Mouse (Mus musculus) cerebral cortex, adult 2 months (tissue): ENCODE results near the gene Gcsh.

Experiments
- WGBS: fragments of 180-500 bp; shearing (Covaris S2); methylation state at CpG from one replicate; pipeline ENCODE4 v1.1.7; 2018; 5-methylcytosine and 5-hydroxymethylcytosine counted together

The Gcsh gene

GRCm38 (mm10) chr8:116978052-116978451, 15.3 kb downstream of the Gcsh start:
- WGBS: 17% methylated on average over 8 of the region's 8 CpGs

GRCm38 (mm10) chr8:116975606-116976005, 17.7 kb downstream of the Gcsh start:
- 65% methylated on average over 5 of the region's 5 CpGs for WGBS

- 59% methylated on average over 5 of the region's 5 CpGs for WGBS
Measured at GRCm38 (mm10) chr8:116975066-116975465, 18.3 kb downstream of the Gcsh start.

- WGBS: 86% methylated on average over 6 of the region's 6 CpGs
Measured at GRCm38 (mm10) chr8:116969531-116969930, 23.8 kb downstream of the Gcsh start.

DNA sequence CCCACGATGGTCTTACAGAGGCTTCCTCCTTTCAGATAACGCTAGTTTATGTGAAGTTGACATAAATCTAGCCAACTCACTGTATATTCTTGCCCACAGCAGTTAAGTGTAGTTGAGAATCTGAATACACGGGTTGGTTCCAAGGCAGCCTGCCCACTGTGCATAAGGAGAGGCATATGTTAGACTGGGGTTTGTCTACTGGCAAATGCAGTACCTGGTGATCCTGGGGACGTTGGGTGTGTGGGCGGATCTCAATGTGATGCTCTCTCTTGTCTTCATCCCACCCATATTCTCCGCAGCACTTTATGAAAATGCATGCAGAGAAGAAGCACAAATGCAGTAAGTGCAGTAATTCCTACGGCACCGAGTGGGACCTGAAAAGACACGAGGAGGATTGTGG, 38.9 kb downstream of the Gcsh start:
- 49% methylated on average over 9 of the region's 9 CpGs for WGBS

- 84% methylated on average over 8 of the region's 8 CpGs for WGBS
Measured at GRCm38 (mm10) chr8:116952428-116952827, 40.9 kb downstream of the Gcsh start.

DNA sequence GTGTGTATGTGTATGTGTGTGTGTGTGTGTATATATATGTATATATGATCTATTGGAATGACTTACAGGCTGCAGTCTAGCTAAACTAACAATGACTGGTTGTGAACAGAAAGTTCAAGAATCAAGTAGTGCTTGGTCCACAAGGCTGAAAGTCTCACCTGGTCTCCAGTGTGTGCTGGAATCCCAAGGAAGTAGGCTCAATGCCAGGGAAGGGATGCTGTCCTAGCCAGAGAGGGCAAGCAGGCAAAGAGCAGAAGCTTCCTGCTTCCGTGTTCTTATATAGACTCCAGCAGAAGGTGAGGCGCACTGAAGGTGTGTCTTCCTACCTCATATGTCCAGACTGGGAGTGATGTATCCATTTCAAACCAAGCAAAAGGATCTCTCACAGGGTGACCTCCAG, 41.6 kb downstream of the Gcsh start:
- WGBS: 82% methylated on average over 2 of the region's 2 CpGs

- WGBS: 59% methylated on average over 5 of the region's 5 CpGs
Measured at GRCm38 (mm10) chr8:116951369-116951768, 42.0 kb downstream of the Gcsh start.

DNA sequence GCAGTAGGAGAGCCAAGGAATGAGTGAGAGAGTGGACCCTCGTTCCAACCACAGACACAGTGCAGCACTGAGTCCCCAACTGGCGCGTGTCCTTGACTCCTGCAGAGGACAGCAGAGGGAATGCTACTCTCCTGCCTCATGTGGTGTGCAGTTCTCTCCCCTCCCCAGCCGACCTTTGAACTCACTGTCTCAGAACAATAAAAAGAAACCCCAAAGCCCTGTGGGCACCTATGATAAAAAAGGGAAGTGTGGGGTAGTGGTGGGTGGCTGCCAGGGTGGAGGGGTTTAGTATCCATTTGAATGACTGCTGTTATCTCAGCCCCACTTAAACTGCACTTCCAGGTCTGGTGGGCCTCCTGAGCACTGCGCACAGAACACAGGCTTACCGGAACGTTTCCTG, 45.7 kb downstream of the Gcsh start:
- 88% methylated on average over 7 of the region's 7 CpGs for WGBS

DNA sequence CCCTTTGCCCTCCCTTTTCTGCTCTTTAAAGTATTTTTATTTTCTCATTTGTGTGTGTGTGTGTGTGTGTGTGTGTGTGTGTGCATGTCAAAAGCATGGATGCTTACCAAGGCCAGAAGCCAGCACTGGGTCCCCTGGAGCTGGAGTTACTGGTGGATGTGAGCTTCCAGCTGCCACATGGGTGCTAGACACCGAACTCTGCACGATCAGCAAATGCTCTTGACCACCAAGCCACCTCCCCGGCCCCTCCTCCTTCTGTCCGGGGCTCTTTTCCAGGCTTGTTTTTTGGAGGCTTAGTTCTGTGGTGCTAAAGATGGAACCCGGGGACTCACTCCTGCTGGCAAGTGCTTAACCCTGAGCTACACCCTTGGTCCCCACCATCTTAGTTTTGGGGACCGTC, 46.5 kb downstream of the Gcsh start:
- WGBS: 69% methylated on average over 6 of the region's 6 CpGs

GRCm38 (mm10) chr8:116946268-116946838, 47.0 kb downstream of the Gcsh start:
- WGBS: 43% methylated on average over 21 of the region's 21 CpGs

GRCm38 (mm10) chr8:116945169-116945910, 48.0 kb downstream of the Gcsh start:
- 87% methylated on average over 9 of the region's 9 CpGs for WGBS

DNA sequence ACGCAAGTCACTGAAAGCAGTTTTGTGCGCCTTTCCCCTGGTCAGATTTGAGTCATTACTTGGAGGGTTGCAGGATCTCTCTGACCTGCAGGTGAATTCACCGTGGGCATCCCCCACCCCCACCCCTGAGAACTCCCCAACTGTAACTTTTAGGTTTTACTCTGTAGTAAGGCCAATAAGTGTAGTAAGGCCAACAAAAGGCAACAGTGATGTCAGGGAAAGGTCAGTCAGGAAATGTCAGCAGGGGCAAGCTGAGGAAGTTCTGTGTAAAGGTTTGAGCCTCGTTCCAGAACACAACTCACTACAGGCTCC, 49.0 kb downstream of the Gcsh start:
- 8% methylated on average over 4 of the region's 4 CpGs for WGBS

DNA sequence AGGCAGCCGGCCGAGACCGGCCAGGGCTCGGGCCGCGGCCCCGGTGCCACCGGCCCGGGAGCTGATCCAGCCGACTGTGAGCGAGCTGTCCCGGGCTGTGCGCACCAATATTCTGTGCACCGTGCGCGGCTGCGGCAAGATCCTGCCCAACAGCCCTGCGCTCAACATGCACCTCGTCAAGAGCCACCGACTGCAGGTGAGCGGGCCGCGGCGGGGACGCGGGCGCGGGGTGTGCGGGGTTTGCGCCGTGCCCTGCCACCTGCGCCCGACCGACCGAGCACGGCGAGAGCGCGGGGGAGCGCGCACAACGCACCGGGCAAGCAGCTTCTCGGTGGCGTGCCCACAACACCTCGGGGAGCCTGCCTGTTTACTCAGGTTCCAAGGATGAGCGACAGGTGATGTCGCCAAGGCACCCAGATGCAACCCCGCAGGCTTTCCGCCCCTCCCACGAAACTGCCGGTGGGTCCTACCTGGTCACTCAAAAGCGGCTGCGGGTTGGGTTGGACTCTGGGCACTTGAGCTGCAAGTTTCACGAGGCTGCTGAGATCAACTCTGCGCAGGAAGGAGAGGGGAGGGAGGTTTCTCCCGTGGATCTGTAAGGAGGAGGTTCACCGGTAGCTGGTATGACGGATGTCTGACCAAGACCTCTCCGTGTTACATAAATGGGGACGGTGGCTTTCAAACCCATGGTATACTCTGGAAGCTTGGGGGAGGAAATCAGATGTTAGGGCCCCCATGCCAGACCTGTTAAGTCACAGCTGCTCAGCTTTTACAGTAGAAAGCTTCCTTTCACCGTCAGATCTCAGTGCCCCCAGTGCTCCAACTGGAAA, 49.6 kb downstream of the Gcsh start:
- under 1% methylated on average over 62 of the region's 62 CpGs for WGBS

DNA sequence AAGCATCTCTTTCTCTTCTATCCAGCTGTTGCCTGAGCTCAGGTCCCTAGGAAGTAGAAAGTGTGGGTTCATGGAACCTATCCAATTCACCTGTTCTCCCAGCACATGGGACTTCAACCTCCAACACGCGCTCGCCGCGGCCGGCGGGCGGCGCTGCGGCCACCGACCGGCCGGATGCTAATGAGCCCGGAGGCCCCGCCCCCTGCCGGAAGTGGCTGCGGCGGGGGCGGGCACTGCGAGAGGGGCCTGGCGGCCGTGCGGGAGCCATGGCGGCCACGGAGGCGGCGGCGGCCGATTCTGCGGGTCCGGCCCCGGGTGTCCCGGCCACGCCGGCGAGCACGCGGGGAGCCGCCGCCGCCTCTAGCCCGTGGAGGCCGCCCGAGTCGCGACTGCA, 50.2 kb downstream of the Gcsh start, which contains the start of gene Atmin:
TSS of gene Atmin (plus strand) at position 233 of the 394 bp plus-strand sequence.
- WGBS: under 1% methylated on average over 46 of the region's 46 CpGs

- WGBS: 60% methylated on average over 12 of the region's 12 CpGs
Measured at GRCm38 (mm10) chr8:116942284-116943058, 50.9 kb downstream of the Gcsh start.

- 85% methylated on average over 6 of the region's 6 CpGs for WGBS
Measured at GRCm38 (mm10) chr8:116935506-116935905, 57.8 kb downstream of the Gcsh start.

GRCm38 (mm10) chr8:116934976-116935375, 58.4 kb downstream of the Gcsh start:
- WGBS: 96% methylated on average over 4 of the region's 4 CpGs
